Mouse (Mus musculus) frontal cortex, adult (tissue): ENCODE measurements around the gene Polr2b.

Experiments used
- ATAC-seq: cut with Nextera tagmentation; 2 replicates; pipeline ENCODE4 v1.9.2; 2017; ENCODE audit warnings: mild to moderate bottlenecking, moderate library complexity, mixed read lengths; ENCODE audit not compliant: low TSS enrichment

The Polr2b gene

DNA sequence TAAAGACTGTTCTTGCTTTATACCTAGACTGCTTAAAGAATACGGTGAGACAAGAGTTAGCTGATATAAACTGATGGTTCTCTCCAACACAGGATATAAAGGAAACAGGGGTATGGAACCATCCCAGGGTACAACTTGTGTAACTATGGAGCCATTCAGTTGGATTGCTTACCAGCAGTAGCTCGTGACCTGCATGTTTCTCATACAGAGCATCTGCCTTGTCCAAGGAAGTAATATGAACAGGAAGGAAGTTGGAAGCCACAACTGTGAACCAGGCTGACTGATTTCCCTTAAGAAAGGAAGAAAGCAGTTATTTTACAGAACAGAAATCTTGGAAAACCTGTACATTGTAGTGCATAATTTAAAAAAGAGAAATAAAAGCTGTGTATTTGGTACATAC, 10.5 kb upstream of the Polr2b start:
- no peak for ATAC-seq

DNA sequence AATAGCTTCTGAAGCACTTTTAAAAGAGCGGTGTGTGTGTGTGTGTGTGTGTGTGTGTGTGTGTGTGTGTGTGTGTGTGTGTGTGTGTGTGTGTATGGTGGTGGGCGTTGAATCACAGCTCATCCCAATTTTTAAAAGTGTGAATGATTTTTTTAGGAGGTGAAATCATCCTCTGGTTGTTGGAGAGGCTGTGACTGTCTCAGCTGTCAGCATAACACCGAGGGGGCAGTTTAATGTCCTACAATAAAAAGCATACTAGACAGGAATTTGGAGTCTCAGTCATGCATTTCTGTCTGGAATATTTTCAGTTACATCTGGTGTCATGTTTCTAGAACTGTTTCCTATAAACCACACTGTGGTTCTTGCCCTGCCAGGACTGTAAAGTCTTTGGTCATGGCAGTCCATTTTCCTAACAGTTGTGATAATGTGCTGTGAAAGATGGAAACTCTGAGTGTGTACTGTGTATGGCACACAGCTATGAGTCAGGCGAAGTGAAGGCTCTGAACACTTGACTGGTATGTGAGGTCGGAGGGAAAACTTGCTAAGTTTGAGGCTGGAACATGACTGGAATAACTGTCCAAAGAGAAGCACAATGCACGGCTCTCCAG, 8.5 kb upstream of the Polr2b start:
- peak; percentile 90 for ATAC-seq

DNA sequence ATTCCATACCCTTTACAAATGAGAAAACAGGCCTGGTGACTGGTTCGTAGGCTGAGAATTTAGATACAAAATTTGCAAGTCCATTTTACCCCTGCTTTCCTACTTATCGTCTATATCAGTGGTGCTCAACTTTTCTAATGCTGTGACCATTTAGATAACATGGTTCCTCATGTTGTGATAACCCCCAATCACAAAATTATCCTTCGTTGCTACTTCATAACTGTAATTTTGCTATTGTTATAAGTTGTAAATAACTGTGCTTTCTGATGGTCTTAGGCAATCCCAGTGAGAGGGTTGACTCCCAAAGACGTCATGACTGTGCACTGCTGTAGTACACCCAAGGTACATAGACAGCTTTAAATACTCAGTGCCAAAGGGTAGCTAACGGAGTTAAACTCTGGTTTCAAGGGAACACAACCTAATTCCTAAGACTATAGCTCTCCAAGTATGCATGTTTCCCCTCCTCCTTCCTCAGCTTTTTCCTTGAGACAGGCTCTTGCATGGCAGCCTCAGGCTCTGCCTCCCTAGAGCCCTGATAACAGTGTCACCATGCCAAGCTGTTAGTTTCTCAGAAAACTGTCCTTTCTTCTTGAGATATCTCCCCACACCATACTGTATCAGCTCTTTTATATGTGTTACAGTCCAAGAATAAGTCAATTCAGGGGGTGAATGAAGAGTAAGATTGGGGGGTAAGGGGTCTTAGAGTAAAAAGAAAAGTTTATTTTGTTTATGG, 2.0 kb upstream of the Polr2b start:
- ATAC-seq, result no peak

DNA sequence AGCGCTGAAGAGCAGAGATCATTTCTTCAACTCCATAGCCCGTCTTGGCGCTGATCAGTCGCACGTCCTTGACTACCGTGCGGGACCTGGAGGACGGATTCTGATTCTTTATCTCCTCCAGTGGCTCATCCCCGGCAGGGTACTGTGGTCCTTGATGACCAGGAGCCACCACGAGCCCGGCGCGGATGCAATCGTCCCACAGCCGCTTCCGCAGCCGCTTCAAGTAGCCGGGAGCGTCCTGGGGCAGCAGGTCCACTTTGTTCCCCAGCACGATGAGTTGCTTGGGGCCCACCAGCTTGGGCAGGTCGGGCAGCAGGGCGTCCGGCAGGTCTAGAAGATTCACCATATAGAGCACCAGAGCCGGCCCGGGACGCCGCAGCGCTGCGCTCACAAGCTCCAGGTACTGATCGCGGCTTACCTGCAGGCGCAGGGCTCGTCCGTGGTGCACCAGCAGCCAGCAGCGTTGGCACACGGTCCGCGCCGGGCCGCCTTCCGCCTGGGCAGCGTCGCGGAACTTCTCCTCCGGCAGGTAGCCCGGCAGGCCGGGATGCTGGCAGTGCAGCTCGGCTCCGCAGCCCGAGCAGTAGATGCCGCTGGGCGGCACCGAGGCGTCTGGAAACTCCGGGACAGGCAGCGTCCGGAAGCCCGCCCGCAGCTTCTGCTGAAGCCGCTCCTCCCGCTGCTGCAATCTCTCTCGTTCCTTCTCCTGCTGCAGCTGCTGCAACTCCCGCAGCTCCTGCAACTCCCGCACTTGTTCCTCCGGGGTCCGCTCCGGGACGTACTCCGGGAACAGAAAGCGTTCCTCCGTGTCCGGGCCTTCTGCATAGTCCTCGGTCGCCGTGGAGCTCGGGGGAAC, 668 bp upstream of the Polr2b start:
- peak; percentile 45 for ATAC-seq

DNA sequence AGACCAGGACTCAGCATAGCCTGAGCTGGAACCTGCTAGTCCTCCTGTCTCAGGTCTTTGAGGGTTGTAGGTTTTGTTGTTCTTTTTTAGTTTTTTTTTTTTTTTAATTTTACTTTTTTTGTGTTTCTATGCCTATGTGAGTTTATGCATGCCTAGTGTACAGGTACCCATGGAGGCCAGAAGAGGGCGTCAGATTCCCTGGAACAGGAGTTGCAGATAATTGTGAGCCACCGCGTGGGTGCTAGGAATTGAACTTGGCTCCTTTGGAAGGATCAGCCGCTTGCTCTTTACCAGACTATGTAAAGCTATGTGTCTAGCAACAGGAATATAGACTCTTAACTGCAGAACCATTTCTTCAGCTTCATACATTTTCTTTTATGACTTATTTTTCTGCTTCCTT, 4.3 kb downstream of the Polr2b start:
- no peak for ATAC-seq

DNA sequence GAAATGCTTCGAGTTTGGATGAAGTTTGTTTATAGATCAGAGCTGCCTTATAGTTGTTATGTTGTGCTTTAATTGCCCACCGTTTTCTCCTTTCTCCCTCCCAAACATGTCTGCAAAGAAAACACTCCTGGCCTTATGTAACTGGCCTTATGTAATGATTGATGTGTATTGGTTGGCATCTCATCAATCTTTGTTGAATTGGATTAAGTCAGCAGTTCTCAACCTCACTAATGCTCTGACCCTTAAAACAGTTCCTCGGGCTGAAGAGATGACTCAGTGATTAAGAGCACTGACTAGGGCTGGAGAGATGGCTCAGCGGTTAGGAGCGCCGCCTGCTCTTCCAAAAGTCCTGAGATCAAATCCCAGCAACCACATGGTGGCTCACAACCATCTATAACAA, 5.0 kb downstream of the Polr2b start:
- no peak for ATAC-seq

DNA sequence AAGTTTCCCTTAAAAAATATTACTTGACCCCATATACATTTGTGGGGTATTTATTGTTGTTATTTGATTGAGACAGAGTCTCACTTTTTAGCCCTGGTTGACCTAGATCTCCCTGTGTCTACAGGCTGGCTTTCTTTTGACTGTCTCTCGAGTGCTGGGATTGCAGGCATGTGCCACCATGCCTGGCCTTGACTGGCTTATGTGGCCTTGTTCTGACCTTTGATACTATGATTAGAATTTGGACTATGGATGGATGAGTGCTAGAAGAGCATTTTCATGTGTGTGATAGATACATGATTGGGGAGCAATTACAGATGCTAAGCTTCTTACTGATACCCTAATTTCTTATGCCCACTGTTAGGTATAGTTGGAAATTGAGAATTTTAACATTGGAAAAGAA, 15.0 kb downstream of the Polr2b start:
- ATAC-seq, result no peak

DNA sequence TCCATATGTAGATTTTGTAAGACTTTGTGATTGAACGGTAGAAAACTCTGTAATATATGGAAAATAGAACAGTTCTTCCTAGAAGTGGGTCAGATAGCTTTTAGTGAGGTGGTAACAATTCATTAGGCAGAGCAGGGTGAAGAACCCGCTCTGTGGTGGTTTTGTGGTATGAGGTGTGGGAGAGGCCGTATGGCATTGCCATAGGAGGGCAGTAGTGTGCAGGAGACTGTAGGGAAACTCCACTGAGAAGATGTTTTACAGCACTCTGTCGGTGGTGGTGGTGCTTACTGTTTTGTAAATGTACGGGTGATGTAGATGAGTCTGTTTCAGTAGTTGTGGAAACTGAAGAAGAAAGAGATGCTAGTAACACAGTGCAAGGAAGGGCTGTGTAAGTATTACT, 20.2 kb downstream of the Polr2b start:
- ATAC-seq, result peak; percentile 59; the same call in 1 of the 2 replicates

DNA sequence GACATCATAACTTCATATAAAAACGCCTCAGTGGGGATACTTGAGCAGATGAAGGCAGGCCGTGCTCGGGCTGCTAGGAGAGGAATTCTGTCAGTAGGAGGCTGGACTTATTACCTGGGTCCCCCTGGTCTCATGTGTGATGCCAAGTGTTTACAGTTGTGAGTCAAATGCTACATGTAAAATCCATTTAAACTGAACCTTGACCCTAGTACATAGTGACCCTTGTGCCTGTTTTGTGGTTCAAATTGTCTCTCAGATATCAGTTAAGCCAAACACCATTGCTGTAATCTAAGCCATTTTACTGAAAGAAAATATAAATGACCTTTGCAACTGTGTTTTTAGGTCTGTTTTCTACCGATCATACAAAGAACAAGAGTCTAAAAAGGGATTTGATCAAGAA, 30.1 kb downstream of the Polr2b start:
- ATAC-seq, result no peak

DNA sequence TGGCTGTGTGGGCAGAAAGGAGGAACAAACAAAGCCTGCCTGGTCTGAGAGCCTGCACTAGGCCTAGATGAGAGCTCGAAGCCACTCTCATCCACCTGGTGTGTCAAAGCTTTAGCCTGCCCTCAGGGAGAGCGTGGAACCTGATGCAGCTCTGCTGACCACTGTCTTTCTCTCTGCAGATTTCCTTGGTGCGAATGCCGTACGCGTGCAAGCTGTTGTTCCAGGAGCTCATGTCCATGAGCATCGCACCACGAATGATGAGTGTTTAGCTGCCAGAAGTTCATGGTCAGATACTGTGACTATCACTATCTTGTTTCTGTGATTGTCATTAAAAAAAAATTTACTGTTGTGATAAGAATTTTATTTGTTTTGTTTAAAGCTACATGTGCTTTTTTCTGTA, 39.0 kb downstream of the Polr2b start:
- ATAC-seq, result no peak

DNA sequence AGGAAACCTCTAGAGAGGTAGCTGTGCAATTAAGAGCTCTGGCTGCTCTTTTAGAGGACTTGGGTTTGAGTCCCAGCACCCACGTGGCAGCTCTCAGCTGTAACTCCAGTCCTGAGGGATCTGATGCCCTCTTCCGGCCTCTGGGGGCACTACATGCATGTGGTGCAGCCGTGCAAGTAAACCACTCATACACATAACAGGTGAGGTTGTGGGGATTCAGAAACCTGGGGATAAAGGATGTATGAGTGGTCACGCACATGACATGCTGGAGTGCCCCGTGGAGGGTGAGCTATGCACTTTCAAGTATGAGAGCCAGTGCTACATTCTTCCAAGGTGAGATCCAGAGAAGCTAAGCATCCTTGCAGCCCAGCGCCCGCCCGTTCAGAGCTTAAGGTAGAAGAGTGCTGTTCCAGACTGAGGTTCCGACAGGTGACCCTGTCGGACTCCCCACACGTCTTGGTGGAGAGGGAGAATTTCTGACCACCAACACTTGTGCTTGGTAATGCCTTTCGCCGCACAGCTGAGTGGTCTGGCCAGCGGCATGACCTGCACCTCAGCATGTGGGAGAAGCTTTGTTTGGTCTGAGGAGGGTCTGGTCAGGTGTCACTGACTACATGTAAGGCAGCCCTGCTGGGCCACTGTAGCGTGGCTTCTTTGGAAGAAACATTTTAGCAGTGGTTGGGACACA, 40.2 kb downstream of the Polr2b start:
- ATAC-seq, result no peak

DNA sequence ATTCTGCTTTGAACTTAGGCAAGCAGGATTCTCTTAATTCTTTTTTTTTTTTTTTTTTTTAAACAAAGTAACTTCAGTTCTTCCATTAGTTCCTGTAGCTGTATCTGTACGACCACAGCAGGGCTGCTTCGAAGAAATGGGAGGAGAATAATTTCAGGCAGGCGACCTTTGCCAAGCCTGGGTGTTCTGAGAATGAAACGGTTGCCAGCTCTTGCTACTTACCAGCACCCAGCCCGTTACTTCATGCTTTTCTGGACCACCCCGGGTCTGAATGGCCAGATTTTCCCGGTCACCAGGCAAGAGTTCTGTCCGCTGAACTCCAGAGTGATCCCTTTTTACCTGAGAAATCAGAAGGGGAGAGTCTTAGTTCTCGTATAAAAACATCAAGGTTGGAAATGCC, 41.7 kb downstream of the Polr2b start:
- no peak for ATAC-seq

DNA sequence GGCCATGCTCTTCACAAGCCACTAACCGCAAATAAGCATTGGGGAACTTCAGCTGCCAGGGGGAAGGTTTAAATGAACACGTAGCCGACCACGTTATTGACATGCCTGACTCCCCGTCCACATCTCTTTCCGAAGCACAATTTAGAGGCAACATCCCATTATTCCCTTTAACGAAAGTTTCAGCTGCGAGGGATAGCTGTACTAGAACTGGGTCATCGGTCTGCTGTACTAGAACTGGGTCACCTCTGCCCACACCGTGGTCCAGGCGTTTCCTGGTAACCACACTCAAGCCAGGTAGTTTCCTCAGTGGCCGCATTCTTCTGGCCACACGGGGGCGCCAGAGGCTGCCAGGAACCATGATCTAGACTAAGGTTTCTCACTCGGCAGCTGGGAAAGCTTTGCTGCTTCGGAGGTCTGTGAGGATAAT, 44.4 kb downstream of the Polr2b start:
- peak; percentile 87 for ATAC-seq

DNA sequence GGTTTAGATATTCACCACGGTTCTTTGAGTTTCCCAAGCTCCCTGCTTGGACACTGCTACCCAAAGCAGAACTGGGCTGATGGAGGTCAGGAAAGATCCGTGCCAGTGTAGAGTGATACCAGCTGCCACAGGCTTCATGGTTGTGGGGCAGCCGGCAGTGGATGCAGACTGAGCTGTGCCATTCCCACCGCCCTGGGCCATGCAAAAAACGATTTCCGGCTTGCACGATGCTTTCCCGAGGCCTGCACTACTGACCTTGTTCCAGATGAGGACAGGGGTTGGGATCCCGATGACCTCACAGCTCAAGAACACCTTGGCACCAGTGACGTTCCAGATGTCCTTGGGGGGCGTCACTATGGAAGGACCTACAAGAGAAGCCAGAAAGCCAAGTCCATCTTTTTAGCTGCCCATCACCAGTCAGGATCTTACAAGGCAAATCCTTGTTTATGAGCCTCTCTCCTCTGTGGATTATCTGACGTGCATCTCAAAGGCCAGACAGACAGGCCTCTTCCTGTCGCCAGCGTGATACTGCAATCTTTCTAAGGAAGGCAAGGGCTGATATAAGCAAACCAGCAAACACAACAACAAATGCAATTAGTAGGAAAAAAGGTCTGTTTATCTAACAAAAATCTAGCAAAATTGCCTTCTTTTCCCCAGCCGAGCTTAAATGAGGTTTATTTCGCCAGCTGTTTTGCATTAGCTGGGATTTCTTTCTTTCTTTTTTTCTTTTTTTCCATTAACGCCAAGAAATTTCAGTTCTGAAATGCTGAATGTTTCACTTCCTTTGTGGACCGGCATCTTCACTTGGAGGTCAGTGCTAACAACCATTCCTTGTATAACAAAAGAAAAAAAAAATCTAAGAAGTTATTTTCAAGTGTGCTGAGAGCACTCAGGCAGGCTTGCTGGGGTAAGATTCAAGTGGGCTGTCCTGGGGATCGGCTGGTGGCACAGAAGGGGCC, 45.6 kb downstream of the Polr2b start:
- ATAC-seq, result no peak

DNA sequence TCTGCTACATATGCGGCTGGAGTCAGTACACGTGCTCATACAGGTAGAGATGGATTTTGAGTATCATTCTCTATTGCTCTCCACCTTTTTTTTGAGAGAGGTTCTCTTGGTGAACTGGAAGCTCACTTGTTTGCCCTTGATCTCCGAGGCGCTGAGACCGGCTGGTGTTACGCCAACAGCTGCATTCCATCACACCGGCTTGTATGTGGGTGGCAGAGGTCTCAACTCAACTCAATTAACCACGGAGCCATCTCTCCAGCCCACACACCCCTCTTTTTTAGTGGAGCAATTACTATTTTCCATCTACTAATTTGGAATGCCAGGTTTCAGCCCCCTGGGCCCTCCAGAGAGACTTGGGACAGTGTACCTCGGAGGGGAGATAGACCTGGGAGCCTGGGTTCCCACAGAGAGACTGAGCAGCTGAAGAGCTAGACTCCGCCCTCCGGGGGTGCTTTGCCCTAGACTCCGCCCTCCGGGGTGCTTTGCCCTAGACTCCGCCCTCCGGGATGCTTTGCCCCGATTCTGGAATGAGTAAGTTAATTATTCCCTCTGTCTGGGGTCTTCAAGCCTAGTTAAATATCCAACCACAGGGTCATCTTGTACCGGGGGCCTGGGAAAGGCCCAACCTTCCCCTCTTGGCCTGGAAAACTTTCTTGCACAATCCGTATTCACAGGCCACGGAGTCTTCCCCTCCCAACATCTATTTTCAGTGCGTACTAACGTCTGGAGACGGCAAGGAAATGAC, 47.6 kb downstream of the Polr2b start:
- ATAC-seq, result no peak

DNA sequence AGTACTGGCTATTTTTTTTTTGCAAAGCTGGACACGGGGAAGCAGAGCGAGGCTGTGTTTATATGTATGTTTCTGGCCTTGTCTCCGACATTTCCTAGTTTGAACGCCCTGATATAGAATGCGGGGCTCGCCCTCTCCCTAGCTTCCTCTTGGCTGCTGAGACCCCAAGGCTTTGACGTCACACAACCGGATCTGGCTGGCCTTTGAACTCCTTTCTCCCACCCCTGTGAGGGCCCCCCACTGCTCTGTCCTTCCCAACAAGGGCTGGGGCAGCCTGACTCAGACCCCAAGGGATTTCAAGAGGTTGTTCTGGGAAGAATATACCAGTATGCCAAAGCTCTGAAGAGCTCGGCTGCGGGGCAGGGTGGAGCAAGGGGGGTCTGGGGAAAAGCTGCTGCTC, 48.4 kb downstream of the Polr2b start:
- ATAC-seq, result no peak

DNA sequence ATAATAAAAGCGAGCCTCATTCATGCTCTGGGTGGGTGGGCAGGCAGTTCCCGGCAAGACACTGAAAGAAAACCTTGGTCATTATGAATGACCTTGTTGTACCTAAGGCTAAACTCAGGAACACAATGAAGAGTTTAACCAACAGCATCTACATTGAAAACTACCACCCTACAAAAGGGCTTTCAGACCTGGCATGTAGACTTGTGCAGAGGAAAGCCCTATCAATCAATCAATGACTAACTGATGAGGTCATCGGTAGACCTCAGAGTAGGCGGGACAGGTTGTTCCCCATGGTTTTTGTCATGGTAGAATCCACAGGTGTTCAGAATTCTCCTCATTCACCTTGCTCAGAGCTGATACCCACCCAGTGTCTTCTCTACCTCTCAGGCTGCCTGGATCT, 50.0 kb downstream of the Polr2b start:
- no peak for ATAC-seq

DNA sequence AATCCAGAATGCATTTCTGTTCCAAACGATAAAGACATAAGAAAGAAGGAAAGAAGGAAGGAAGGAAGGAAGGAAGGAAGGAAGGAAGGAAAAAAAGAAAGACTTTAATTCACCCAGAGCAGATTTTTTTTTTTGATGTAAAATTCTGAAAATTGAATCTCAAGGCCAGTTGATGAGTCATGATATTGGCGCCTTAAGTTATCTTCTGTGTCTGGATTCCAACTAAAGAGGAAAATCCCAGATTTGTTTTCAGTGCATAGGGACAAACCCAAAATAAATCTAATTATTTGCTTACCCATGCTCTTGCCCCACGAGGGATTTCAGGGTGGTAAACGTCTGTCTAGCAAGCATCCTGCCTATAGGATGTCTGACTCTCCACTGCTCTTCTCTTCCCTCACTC, 51.1 kb downstream of the Polr2b start:
- ATAC-seq, result peak; percentile 31; the same call in 1 of the 2 replicates

DNA sequence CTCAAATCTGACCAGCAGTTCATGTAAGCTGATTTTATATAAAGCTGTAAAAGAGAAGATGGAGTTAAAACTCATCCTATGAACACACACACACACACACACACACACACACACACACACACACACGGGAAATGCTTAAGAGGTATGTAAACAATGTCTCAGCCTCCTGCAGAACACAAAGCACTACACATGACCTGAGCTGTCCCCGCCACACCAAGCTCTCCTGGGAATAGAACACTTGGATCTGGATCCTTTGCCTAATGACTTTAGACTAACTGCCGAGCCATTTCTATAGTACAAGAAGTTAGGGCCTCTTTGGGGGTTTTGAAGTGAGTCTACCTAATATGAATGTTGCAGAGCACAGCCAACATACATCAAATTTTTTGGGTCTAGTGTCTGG, 52.2 kb downstream of the Polr2b start:
- ATAC-seq, result no peak

DNA sequence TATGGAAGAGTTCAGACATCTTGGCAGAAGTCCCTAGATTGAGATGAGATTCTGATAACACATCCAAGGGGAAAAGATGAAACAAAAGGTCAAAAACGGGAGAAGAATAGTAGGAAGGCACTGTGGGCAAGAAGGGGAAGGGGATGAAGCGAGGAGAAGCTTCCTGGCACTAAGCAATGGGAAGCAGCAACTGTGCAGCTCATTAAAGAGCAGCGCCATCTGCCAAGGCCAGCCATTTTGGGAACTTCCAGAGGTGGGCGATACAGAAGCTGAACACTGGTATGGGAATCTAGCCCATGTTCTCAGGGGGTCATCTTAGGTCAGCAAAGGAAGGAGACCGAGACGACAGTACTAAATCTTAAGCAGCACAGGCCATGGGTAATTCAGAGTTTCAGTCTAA, 53.7 kb downstream of the Polr2b start:
- ATAC-seq, result peak; percentile 57
